Mouse (Mus musculus) liver, embryonic 14.5 days (tissue): ENCODE data around the gene Fcgr1. TPM values are rescaled to one million over a fixed set of nuclear protein-coding genes. Genes with fewer than 3 reads are reported as not detected.
A peak's percentile ranks its signal among the peaks of the same experiment; 100 is the strongest.
"Not testable (repeated sequence)": the region's sequence is repeated elsewhere in the genome, so short reads cannot be mapped to it uniquely, and the experiment has no call there.

Experiments used
- ATAC-seq: fragments of 200-750 bp; cut with Nextera tagmentation; 2 replicates; pipeline ENCODE4 v1.8.0; 2017; ENCODE audit warnings: moderate number of reproducible peaks, mild to moderate bottlenecking, moderate library complexity; ENCODE audit not compliant: insufficient read depth
- DNase-seq, 3 experiments: peaks; one replicate each; pipeline ENCODE4 v3.0.0-alpha.2; 2012 to 2013; ENCODE audit warnings: low read depth in 3 of 3, low spot score in 3 of 3
- H3K27ac ChIP-seq: fragments of 300-500 bp; sonication (generic); 2 replicates; pipeline ENCODE4 v1.5.1; 2014; ENCODE audit warnings: moderate library complexity, mild to moderate bottlenecking, control low read depth, inconsistent platforms
- H3K27me3 ChIP-seq: fragments of 300-500 bp; sonication (generic); 2 replicates; pipeline ENCODE4 v1.6.1; 2014; ENCODE audit warnings: mild to moderate bottlenecking, low read length, moderate library complexity; ENCODE audit not compliant: control insufficient read depth, insufficient read depth
- H3K36me3 ChIP-seq: fragments of 300-500 bp; sonication (generic); replicated peaks from 2 replicates; pipeline ENCODE4 v1.6.1; 2014; ENCODE audit warnings: low read depth; ENCODE audit not compliant: control insufficient read depth, insufficient read depth
- H3K4me1 ChIP-seq, 2 experiments: fragments of 200-500 bp in 1 of 2; fragments of 300-500 bp in 1 of 2; sonication (generic) in 1 of 2; replicated peaks; 2 replicates each; pipeline ENCODE4 v1.6.1; 2012 to 2014; ENCODE audit warnings: antibody characterized with exemption in 1 of 2, inconsistent platforms in 1 of 2, low read length in 1 of 2; ENCODE audit not compliant: control insufficient read depth in 2 of 2, insufficient read depth in 2 of 2
- H3K4me2 ChIP-seq: fragments of 300-500 bp; sonication (generic); 2 replicates; pipeline ENCODE4 v1.6.1; 2014; ENCODE audit warnings: low read depth, mild to moderate bottlenecking, control low read depth, moderate library complexity
- H3K4me3 ChIP-seq, 2 experiments: fragments of 200-500 bp in 1 of 2; fragments of 300-500 bp in 1 of 2; sonication (generic) in 1 of 2; 2 replicates each; pipeline ENCODE4 v1.5.1; 2012 to 2014; ENCODE audit warnings: low read depth in 2 of 2, low read length in 2 of 2, mild to moderate bottlenecking in 2 of 2, control low read depth in 1 of 2, inconsistent platforms in 1 of 2, moderate library complexity in 1 of 2; ENCODE audit not compliant: insufficient read depth in 1 of 2
- H3K9ac ChIP-seq: fragments of 300-500 bp; sonication (generic); replicated peaks from 2 replicates; pipeline ENCODE4 v1.6.1; 2014; ENCODE audit warnings: mild to moderate bottlenecking, control low read depth, moderate library complexity
- H3K9me3 ChIP-seq: fragments of 300-500 bp; sonication (generic); 2 replicates; pipeline ENCODE4 v1.6.1; 2016; ENCODE audit warnings: low read length, mixed read lengths; ENCODE audit not compliant: control insufficient read depth
- CTCF ChIP-seq: IDR thresholded peaks from 2 replicates; pipeline ENCODE4 v1.5.1; 2016; ENCODE audit warnings: antibody characterized with exemption, low read depth, control low read depth
- EP300 ChIP-seq: IDR thresholded peaks from 2 replicates; pipeline ENCODE4 v1.6.1; 2016; ENCODE audit warnings: antibody characterized with exemption, low read depth
- WGBS: fragments of 180-500 bp; shearing (Covaris S2); extraction: QIAGEN DNeasy Blood & Tissue Kit; methylation state at CpG from one replicate; pipeline ENCODE4 v1.1.7; 2014; ENCODE audit not compliant: insufficient replicate concordance; 5-methylcytosine and 5-hydroxymethylcytosine counted together
- polyA plus RNA-seq, 2 experiments: library from polyadenylated mRNA; depleted of rRNA in 1 of 2; stranded (reverse) in 1 of 2; unstranded in 1 of 2; fragments of >200 nt; fragmentation: Nextera tagmentation in 1 of 2; extraction: Ambion mirVana in 1 of 2; gene quantifications; 2 replicates each; pipeline versions ENCODE4 v1.2.1 to v1.2.3; 2012 to 2014

The Fcgr1 gene
- polyA plus RNA-seq, 2 experiments, result 2.8 to 5.6 TPM

GRCm38 (mm10) chr3:96289201-96289600, 4.6 kb downstream of the Fcgr1 start:
- no peaks in the 10 kb centered on the region for H3K4me1 ChIP-seq
- no peak overlapping the region for H3K9ac ChIP-seq
- H3K4me2 ChIP-seq, result no peak overlapping the region
- no peaks in the 10 kb centered on the region for H3K36me3 ChIP-seq
- DNase-seq (no peak), ATAC-seq (no peak)
- TF ChIP-seq EP300 (no peak), CTCF (no peak)
- no peak overlapping the region for H3K4me3 ChIP-seq
- WGBS, result 54% methylated on average over 3 of the region's 3 CpGs
- no peak overlapping the region for H3K27ac ChIP-seq
- no peaks in the 10 kb centered on the region for H3K27me3 ChIP-seq
- no peaks in the 10 kb centered on the region for H3K9me3 ChIP-seq

GRCm38 (mm10) chr3:96287334-96287733, 6.4 kb downstream of the Fcgr1 start:
- ATAC-seq, H3K9me3 ChIP-seq, H3K4me1 ChIP-seq, H3K27ac ChIP-seq, H3K27me3 ChIP-seq, H3K4me3 ChIP-seq, DNase-seq, H3K9ac ChIP-seq, H3K4me2 ChIP-seq, H3K36me3 ChIP-seq: not testable (repeated sequence)
- TF ChIP-seq CTCF, result peak; percentile 91
- WGBS, result 82% methylated on average over 11 of the region's 11 CpGs

GRCm38 (mm10) chr3:96284457-96284856, 9.3 kb downstream of the Fcgr1 start:
- DNase-seq, result no peak
- WGBS, result 16% methylated on average over 4 of the region's 4 CpGs
- Histone ChIP-seq H3K4me2 (no peak overlapping the region), H3K27me3 (no peaks in the 10 kb centered on the region; the same call in 1 of the 2 replicates), H3K4me1 (no peaks in the 10 kb centered on the region), H3K9me3 (no peaks in the 10 kb centered on the region), H3K36me3 (no peaks in the 10 kb centered on the region), H3K4me3 (no peak overlapping the region), H3K9ac (no peak overlapping the region), H3K27ac (no peak overlapping the region)
- no peak for ATAC-seq
- no peak for TF ChIP-seq EP300
- TF ChIP-seq CTCF, result peak; percentile 34

- no peaks in the 10 kb centered on the region; the same call in 1 of the 2 replicates for H3K27me3 ChIP-seq
- no peaks in the 10 kb centered on the region for H3K36me3 ChIP-seq
- no peak for ATAC-seq
- TF ChIP-seq EP300, result no peak
- peak; percentile 44 for TF ChIP-seq CTCF
- peaks cover 5 to 7% of the 10 kb centered on the region in 2 experiments; a peak in 3 of 4 replicates for H3K4me1 ChIP-seq
- H3K4me2 ChIP-seq, result no peak overlapping the region
- H3K9ac ChIP-seq, result no peak overlapping the region
- 48% methylated on average over 6 of the region's 6 CpGs for WGBS
- no peaks in the 10 kb centered on the region for H3K9me3 ChIP-seq
- no peak for DNase-seq
- H3K4me3 ChIP-seq, result no peak overlapping the region
- no peak overlapping the region for H3K27ac ChIP-seq
Observed at GRCm38 (mm10) chr3:96280660-96281059, 13.1 kb downstream of the Fcgr1 start.

- ATAC-seq (peak; percentile 91), DNase-seq (peak; percentile 69 to 74 (median 72))
- no peaks in the 10 kb centered on the region for H3K9me3 ChIP-seq
- H3K4me2 ChIP-seq, result peak overlapping the region; percentile 98
- TF ChIP-seq EP300 (no peak), CTCF (peak; percentile 90)
- H3K36me3 ChIP-seq, result no peaks in the 10 kb centered on the region
- under 1% methylated on average over 49 of the region's 49 CpGs for WGBS
- H3K27me3 ChIP-seq, result no peaks in the 10 kb centered on the region
- H3K9ac ChIP-seq, result peak overlapping the region; percentile 90
- peaks cover 10 to 13% of the 10 kb centered on the region in 2 experiments; a peak in 3 of 4 replicates for H3K4me1 ChIP-seq
- H3K27ac ChIP-seq, result peak overlapping the region; percentile 74
- peak overlapping the region; percentile 70 to 74 for H3K4me3 ChIP-seq
Observed at GRCm38 (mm10) chr3:96277800-96278624, 15.8 kb downstream of the Fcgr1 start.
